Mouse (Mus musculus) cerebellum, adult 2 months (tissue): ENCODE measurements around the gene Amz1.

Experiments used
- CTCF ChIP-seq: fragments of 200-500 bp; IDR thresholded peaks from 2 replicates; pipeline ENCODE4 v1.5.1; 2011; ENCODE audit warnings: low read depth, mild to moderate bottlenecking, control low read depth, low read length, moderate library complexity, borderline replicate concordance; ENCODE audit not compliant: insufficient read depth
- POLR2A ChIP-seq: fragments of 200-500 bp; IDR thresholded peaks from 2 replicates; pipeline ENCODE4 v1.6.1; 2011; ENCODE audit warnings: low read length, control low read depth, borderline replicate concordance; ENCODE audit not compliant: insufficient read depth

GRCm38 (mm10) chr5:140772158-140772557 is 48.2 kb downstream of the Amz1 start:
- TF ChIP-seq CTCF: no peak
- TF ChIP-seq POLR2A: no peak
